Mouse (Mus musculus): ENCODE measurements around the gene Rin1. TPM values are rescaled to one million over a fixed set of nuclear protein-coding genes. Genes with fewer than 3 reads are reported as not detected.
"Not testable (repeated sequence)": the region's sequence is repeated elsewhere in the genome, so short reads cannot be mapped to it uniquely, and the experiment has no call there.

Gene Rin1
- polyA plus RNA-seq, 1 experiment, result 1.0 TPM

GRCm38 (mm10) chr19:5073028-5073427 is 22.7 kb downstream of the Rin1 start:
- H3K4me3 ChIP-seq (ENCODE audit: insufficient read depth, low read length), result peak overlapping the region; percentile 64
- TF ChIP-seq CTCF (IDR thresholded peaks at IDR 0.05; ENCODE audit: low read depth, low read length), result peak; percentile 64
- TF ChIP-seq POLR2A (IDR thresholded peaks at IDR 0.05; ENCODE audit: borderline replicate concordance, low read depth, low read length), result no peak
- peaks cover 16% of the 10 kb centered on the region; the same call in 1 of the 2 replicates for H3K4me1 ChIP-seq (ENCODE audit: control insufficient read depth, insufficient read depth, low read length)
- H3K27ac ChIP-seq (ENCODE audit: insufficient read depth, low read depth, low read length), result no peak overlapping the region

DNA sequence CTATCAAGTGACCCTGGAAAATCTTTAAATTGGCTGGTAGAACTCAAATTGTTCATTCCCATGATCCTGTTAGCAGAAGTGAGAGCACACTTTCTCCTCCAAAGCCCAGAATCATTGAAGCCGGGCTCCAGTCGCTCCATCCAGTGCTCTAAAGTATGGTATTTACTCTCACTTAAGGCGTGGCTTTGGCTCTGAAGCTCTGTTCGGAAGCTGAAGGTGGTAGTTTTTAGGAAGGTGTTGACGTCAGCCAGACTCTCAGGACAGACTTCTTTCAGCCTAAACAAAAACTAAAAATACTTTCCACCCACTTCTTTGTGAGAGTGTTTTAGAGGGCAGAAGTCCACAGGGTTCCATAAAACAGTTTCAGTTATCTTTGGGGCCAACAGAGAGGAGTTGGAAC is 23.2 kb downstream of the Rin1 start:
- no peak overlapping the region for H3K4me3 ChIP-seq (ENCODE audit: insufficient read depth, low read length)
- H3K4me1 ChIP-seq (ENCODE audit: control insufficient read depth, insufficient read depth, low read length), result peaks cover 16% of the 10 kb centered on the region; the same call in 1 of the 2 replicates
- no peak overlapping the region for H3K27ac ChIP-seq (ENCODE audit: insufficient read depth, low read depth, low read length)
- TF ChIP-seq CTCF (IDR thresholded peaks at IDR 0.05; ENCODE audit: low read depth, low read length) (no peak), POLR2A (IDR thresholded peaks at IDR 0.05; ENCODE audit: borderline replicate concordance, low read depth, low read length) (no peak)

DNA sequence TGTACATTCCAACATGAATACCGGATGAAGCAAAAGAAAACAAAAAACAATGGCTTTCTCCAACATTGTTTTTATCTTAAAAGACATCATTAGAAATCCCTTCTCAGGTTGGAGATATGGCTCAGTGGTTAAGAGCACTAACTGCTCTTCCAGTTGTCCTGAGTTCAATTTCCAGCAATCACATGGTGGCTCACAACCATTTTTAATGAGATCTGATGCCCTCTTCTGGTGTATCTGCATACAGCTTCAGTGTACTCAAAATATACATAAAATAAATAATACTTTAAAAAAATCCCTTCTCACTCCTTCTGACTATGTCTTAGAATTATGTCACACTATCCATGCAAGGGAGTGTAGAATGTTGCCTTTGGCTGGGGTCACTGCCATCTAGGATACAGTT is 29.0 kb downstream of the Rin1 start:
- TF ChIP-seq CTCF (IDR thresholded peaks at IDR 0.05; ENCODE audit: low read depth, low read length), result no peak
- TF ChIP-seq POLR2A (IDR thresholded peaks at IDR 0.05; ENCODE audit: borderline replicate concordance, low read depth, low read length), result no peak
- peaks cover 6% of the 10 kb centered on the region; the same call in 1 of the 2 replicates for H3K4me1 ChIP-seq (ENCODE audit: control insufficient read depth, insufficient read depth, low read length)
- no peak overlapping the region for H3K4me3 ChIP-seq (ENCODE audit: insufficient read depth, low read length)
- H3K27ac ChIP-seq (ENCODE audit: insufficient read depth, low read depth, low read length), result no peak overlapping the region

GRCm38 (mm10) chr19:5082005-5082404 is 31.7 kb downstream of the Rin1 start:
- Histone ChIP-seq H3K4me3 (ENCODE audit: insufficient read depth, low read length) (no peak overlapping the region), H3K27ac (ENCODE audit: insufficient read depth, low read depth, low read length) (no peak overlapping the region), H3K4me1 (ENCODE audit: control insufficient read depth, insufficient read depth, low read length) (peaks cover 4% of the 10 kb centered on the region; the same call in 1 of the 2 replicates)
- TF ChIP-seq POLR2A (IDR thresholded peaks at IDR 0.05; ENCODE audit: borderline replicate concordance, low read depth, low read length), result no peak
- TF ChIP-seq CTCF (IDR thresholded peaks at IDR 0.05; ENCODE audit: low read depth, low read length), result no peak

GRCm38 (mm10) chr19:5082596-5082995 is 32.3 kb downstream of the Rin1 start:
- H3K4me1 ChIP-seq (ENCODE audit: control insufficient read depth, insufficient read depth, low read length), result peaks cover 9% of the 10 kb centered on the region
- no peak overlapping the region for H3K4me3 ChIP-seq (ENCODE audit: insufficient read depth, low read length)
- TF ChIP-seq POLR2A (IDR thresholded peaks at IDR 0.05; ENCODE audit: borderline replicate concordance, low read depth, low read length) (no peak), CTCF (IDR thresholded peaks at IDR 0.05; ENCODE audit: low read depth, low read length) (no peak)
- H3K27ac ChIP-seq (ENCODE audit: insufficient read depth, low read depth, low read length), result no peak overlapping the region

DNA sequence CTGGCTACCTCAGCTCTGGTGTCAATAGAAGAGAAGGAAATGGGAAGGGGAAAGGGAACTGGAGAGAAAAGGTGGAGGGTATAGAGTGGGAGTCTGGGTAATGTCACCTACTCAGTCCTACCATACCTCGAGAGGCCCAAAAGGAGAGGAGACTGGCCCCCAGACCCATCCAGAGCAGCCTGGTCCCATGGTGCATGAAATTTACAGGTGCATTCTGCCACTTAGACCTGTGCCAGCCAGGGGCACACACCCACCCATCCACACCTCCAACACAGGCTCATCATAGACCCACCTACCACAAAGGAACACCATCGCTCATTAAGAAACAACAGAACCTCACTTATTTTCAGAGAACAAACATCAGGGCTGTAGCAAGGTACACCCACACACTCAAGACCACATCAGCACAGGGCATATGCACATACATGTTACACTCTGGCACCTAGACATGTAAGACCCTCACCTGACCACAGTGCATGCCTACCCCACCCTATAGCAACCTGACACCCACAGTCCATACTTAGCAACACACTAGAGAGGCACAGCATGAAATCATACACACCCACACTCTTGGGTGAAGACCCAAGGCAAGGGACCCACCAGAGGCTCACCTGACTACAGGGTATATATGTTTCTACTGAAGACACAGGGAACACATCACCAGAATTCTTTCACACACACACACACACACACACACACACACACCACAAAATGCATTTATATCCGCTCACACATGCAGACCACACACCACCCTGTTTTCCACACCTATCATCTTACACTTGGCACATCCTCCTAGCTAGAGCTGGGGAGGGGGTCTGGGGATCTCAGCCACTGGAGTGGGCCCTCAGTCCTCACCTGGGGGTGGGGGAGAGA is 33.9 kb downstream of the Rin1 start:
- H3K4me1 ChIP-seq (ENCODE audit: control insufficient read depth, insufficient read depth, low read length), result peaks cover 11% of the 10 kb centered on the region
- H3K27ac ChIP-seq (ENCODE audit: insufficient read depth, low read depth, low read length), result no peak overlapping the region
- no peak overlapping the region for H3K4me3 ChIP-seq (ENCODE audit: insufficient read depth, low read length)
- TF ChIP-seq CTCF (IDR thresholded peaks at IDR 0.05; ENCODE audit: low read depth, low read length), result no peak
- TF ChIP-seq POLR2A (IDR thresholded peaks at IDR 0.05; ENCODE audit: borderline replicate concordance, low read depth, low read length), result no peak

- H3K4me1 ChIP-seq (ENCODE audit: control insufficient read depth, insufficient read depth, low read length), result peaks cover 14% of the 10 kb centered on the region
- TF ChIP-seq CTCF (IDR thresholded peaks at IDR 0.05; ENCODE audit: low read depth, low read length) (no peak), POLR2A (IDR thresholded peaks at IDR 0.05; ENCODE audit: borderline replicate concordance, low read depth, low read length) (no peak)
- H3K27ac ChIP-seq (ENCODE audit: insufficient read depth, low read depth, low read length), result no peak overlapping the region
- peak overlapping the region; percentile 65 for H3K4me3 ChIP-seq (ENCODE audit: insufficient read depth, low read length)
Measured at GRCm38 (mm10) chr19:5084834-5085144, 34.5 kb downstream of the Rin1 start.

DNA sequence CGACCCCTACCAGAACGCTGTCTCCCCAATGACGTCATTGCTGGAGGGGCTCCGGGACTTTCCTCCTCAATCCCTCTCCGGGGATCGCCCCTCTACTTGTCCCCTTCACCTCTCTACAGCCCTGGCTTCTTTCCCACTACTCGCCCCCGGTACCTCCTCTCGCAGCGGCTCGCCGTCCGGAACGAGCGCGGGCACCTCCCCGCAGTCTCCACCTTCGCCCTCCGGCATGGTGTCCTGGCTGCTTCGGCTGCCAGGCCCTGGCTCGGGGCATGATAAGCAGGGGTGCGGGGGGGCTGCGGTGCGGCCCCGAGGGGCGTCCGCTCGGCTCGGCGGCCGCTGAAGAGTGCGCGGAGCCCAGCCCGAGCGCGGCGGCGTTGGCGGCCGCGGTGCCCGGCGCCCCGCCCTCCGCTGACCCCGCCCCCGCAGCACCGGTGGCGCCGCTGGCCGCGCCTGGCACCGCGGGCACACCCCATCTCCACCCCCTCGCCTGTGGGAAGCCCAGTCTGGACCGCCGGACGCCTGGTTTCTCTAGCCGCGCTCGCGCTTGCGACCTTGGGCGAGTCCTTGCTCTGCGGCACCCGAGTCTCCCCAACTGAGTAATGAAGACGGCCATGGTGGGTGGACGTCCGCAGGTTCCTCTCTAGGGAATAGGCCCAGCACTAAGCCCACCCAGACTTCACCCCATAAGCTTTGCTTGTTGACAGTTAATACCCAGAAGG is 35.0 kb downstream of the Rin1 start, which contains the start of gene Tmem151a:
Tmem151a (minus strand) TSS at position 387 of the 719 bp plus-strand sequence.
- peak within 1 kb of the TSS; percentile 65 for H3K4me3 ChIP-seq (ENCODE audit: insufficient read depth, low read length)
- no peak for TF ChIP-seq POLR2A (IDR thresholded peaks at IDR 0.05; ENCODE audit: borderline replicate concordance, low read depth, low read length)
- no peak for TF ChIP-seq CTCF (IDR thresholded peaks at IDR 0.05; ENCODE audit: low read depth, low read length)
- no peak within 1 kb of the TSS for H3K27ac ChIP-seq (ENCODE audit: insufficient read depth, low read depth, low read length)
- H3K4me1 ChIP-seq (ENCODE audit: control insufficient read depth, insufficient read depth, low read length), result peaks cover 14% of the 10 kb centered on the region

- H3K4me1 ChIP-seq (ENCODE audit: control insufficient read depth, insufficient read depth, low read length), result peaks cover 14% of the 10 kb centered on the region
- H3K27ac ChIP-seq (ENCODE audit: insufficient read depth, low read depth, low read length); H3K4me3 ChIP-seq (ENCODE audit: insufficient read depth, low read length): not testable (repeated sequence)
Measured at GRCm38 (mm10) chr19:5086533-5086932, 36.3 kb downstream of the Rin1 start.
